Mouse (Mus musculus): Measurements from ENCODE around the gene Bri3bp. TPM values are rescaled to one million over a fixed set of nuclear protein-coding genes. Genes with fewer than 3 reads are reported as not detected.

Gene Bri3bp
- total RNA-seq, 2 experiments from 2014 or later: 81.0 to 85.6 TPM

- intact Hi-C loops (cut with DNase I): no loop called here
Measured at GRCm38 (mm10) chr5:125446344-125446743, 5.0 kb downstream of the Bri3bp start.

GRCm38 (mm10) chr5:125448026-125448425 lies 6.7 kb downstream of the Bri3bp start:
- intact Hi-C loops (cut with DNase I): no loop called here
- no peak for DNase-seq (ENCODE audit: low spot score in 2 of 2)

More at GRCm38 (mm10) chr5:125446344-125446743, 5.0 kb downstream of the Bri3bp start:
- DNase-seq (ENCODE audit: low spot score in 2 of 2): peak; percentile 19 to 61

GRCm38 (mm10) chr5:125448631-125449030 lies 7.3 kb downstream of the Bri3bp start:
- no peak for DNase-seq (ENCODE audit: low spot score in 2 of 2)
- intact Hi-C loops (cut with DNase I): no loop called here

DNA sequence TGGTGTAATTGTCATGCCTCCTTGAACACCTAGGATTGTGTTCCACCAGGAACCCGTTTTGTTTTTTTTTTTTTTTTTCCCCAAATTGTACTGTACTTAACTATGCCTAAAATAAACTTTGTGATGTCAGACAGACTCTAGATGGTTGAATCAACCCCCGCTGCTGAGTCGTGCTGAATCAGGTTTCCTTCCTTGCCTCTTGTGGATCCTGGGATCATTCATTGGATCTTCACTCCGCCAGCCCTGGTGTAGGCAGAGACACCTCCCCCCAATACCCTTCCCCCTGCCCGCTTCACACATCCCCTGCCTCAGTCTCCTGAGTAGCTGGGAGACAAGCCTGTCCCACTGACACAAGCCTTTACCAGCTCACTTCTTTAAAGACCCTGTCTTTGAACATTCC lies 7.9 kb downstream of the Bri3bp start:
- intact Hi-C loops (cut with DNase I): no loop called here
- DNase-seq (ENCODE audit: low spot score in 2 of 2): peak; percentile 44 to 61

- no peak for DNase-seq (ENCODE audit: low spot score in 2 of 2)
- intact Hi-C loops (cut with DNase I): no loop called here
Measured at GRCm38 (mm10) chr5:125452573-125452972, 11.2 kb downstream of the Bri3bp start.

- no peak for DNase-seq (ENCODE audit: low spot score in 2 of 2)
- intact Hi-C loops (cut with DNase I): no loop called here
Measured at GRCm38 (mm10) chr5:125456100-125456499, 14.7 kb downstream of the Bri3bp start.

GRCm38 (mm10) chr5:125457538-125457937 lies 16.2 kb downstream of the Bri3bp start:
- no peak for DNase-seq (ENCODE audit: low spot score in 2 of 2)
- intact Hi-C loops (cut with DNase I): no loop called here

- no peak for DNase-seq (ENCODE audit: low spot score in 2 of 2)
- intact Hi-C loops (cut with DNase I): loop anchor here (5.0 kb wide), 1 partner anchor 83 kb away; no protein-coding TSS in a partner anchor
Measured at GRCm38 (mm10) chr5:125460574-125460973, 19.2 kb downstream of the Bri3bp start.

- intact Hi-C loops (cut with DNase I): loop anchor here (5.0 kb wide), 1 partner anchor 85 kb away; no protein-coding TSS in a partner anchor
- peak in 1 of 2 experiments; percentile 59 for DNase-seq (ENCODE audit: low spot score in 2 of 2)
Measured at GRCm38 (mm10) chr5:125461868-125462445, 20.6 kb downstream of the Bri3bp start.

- intact Hi-C loops (cut with DNase I): no loop called here
- no peak for DNase-seq (ENCODE audit: low spot score in 2 of 2)
Measured at GRCm38 (mm10) chr5:125465192-125465591, 23.8 kb downstream of the Bri3bp start.

DNA sequence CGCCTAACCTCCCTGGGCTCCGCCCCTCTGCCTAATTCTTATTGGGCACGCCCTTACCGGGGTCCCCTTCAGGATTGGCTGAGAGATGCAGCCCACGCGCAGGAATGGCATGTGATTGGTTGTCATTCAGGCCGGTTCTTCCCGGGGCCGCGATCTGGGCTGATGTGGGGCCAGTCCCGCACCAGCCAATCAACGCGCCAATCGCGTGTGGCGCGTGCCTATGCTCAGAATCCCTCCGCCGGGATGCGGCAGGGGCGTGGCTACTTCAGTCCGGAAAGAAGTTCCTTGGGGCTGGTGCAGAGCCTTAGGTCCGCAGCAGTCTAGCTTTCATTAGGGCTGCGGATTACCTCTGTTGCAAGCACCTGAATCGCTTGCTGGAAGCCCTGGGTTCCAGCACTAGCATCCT lies 24.3 kb downstream of the Bri3bp start:
- intact Hi-C loops (cut with DNase I): loop anchor here (1.0 kb wide), 1 partner anchor 10 kb away; the partner anchor contains the start of gene Aacs
- peak; percentile 98 for DNase-seq (ENCODE audit: low spot score in 2 of 2)

DNA sequence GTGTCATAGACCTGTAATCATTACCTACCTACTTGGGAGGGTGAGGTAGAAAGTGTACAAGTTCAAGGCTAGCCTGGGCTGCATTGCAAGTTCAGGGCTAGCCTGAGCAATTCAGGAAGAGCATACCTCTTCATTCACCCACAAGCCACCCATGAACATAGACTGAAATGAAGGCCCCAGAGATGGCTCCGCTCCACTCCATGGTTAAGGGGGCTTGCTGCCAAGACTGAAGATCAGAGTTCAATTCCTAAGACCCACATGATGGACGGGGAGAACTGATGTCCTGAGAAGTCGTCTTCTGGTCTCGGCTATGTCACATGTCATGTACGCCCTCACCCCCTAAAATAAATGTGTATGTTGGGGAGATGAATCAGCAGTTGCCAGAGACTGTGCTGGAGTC lies 25.1 kb downstream of the Bri3bp start:
- intact Hi-C loops (cut with DNase I): loop anchor here (1.0 kb wide), 1 partner anchor 9 kb away; the partner anchor contains the start of gene Aacs
- DNase-seq (ENCODE audit: low spot score in 2 of 2): no peak

- intact Hi-C loops (cut with DNase I): no loop called here
- DNase-seq (ENCODE audit: low spot score in 2 of 2): no peak
Measured at GRCm38 (mm10) chr5:125467261-125467660, 25.9 kb downstream of the Bri3bp start.

GRCm38 (mm10) chr5:125470713-125471112 lies 29.3 kb downstream of the Bri3bp start:
- no peak for DNase-seq (ENCODE audit: low spot score in 2 of 2)
- intact Hi-C loops (cut with DNase I): no loop called here

DNA sequence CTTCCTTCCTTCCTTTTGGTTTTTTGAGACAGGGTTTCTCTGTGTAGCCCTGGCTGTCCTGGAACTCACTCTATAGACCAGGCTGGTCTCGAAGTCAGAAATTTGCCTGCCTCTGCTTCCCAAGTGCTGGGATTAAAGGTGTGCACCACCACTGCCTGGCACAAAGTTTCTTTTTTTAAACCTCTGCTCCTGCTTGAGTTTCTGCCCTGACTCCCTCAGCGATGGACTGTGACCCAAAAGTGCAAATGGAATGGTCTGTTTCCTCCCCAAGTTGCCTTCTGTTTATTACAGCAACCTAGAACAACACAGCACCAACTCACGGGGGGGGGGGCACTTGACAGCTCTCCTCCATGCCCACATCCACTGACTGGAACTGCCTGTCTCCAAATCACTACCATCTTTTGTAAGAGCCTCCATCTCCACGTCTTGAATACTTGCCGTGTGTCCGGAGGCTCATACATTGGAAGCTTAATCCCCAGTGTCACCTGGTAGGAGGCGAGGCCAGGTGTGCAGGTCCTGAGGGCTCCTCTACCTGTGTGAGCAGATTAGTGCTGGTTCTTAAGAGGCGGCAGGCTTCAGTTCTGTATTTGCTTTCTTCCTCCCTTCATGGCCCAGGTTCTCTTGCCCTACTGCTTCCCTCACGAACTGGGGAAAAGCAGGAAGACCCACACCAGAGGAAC lies 31.6 kb downstream of the Bri3bp start:
- no peak for DNase-seq (ENCODE audit: low spot score in 2 of 2)
- intact Hi-C loops (cut with DNase I): no loop called here

- no peak for DNase-seq (ENCODE audit: low spot score in 2 of 2)
- intact Hi-C loops (cut with DNase I): loop anchor here (1.0 kb wide), 1 partner anchor 9 kb away; no protein-coding TSS in a partner anchor
Measured at GRCm38 (mm10) chr5:125475030-125475429, 33.7 kb downstream of the Bri3bp start.

- intact Hi-C loops (cut with DNase I): loop anchor here (1.0 kb wide), 1 partner anchor 9 kb away; no protein-coding TSS in a partner anchor
Measured at GRCm38 (mm10) chr5:125475601-125476285, 34.4 kb downstream of the Bri3bp start, which contains the start of gene Aacs. Gene Aacs (plus strand): TSS chr5:125475814.

DNA sequence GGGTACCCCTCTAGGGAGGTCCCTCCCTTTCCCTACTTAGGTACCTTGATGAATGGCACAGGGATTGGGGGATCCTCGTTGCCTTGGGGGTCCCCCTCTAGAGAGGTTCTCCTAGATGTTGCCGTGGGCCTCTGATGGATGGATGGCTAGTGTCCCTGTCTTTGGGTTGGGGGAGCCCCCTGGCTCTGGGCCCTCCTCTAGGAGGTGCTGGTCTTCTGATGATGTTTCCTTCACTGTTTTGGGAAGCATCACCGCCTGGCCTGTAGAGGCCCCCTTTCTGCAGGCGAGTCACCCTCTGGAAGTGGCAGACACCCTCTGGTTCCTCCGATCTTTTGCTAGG lies 34.9 kb downstream of the Bri3bp start:
- DNase-seq (ENCODE audit: low spot score in 2 of 2): peak in 1 of 2 experiments; percentile 56
- intact Hi-C loops (cut with DNase I): no loop called here

More at GRCm38 (mm10) chr5:125475601-125476285, 34.4 kb downstream of the Bri3bp start, which contains the start of gene Aacs:
- DNase-seq (ENCODE audit: low spot score in 2 of 2): peak; percentile 96 to 98

DNA sequence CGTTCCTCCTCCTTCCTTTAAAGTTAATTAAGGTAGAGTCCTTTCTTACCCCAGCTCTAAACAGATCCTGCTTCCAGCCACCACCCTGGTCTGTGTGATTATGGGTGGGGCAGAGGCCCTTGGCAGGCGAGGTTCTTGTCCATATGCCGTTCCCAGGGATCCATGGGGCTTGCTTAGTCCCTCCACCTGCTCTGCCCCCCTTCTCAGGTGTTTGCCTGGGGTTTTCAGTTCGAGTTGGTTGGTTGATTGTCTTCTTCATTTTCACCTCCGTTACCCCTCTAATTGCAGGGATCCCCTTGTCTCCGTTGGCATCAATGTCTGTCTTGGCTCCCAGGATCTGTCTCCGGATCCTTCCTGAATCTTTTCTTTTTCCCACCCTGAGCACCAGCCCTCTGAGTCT lies 35.4 kb downstream of the Bri3bp start:
- intact Hi-C loops (cut with DNase I): no loop called here
- DNase-seq (ENCODE audit: low spot score in 2 of 2): no peak

DNA sequence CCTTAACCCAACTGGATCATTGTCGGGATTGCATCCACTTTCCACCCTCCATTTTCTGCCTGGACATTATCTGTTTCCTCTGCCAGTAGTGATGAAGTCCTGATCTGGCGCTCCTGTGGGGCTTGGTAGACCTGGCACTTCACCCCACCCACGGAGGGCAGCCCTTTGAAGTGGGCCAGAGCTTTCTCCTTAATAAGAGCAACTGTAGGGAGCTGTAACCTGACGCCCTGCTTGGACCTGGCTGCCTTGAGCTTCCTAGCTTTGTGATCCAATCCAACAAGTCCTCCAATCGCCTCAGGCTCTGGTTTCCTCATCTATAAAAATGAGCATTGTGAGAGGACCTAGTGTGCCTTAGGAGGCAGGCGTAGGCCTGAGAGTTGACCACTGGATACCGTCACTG lies 36.2 kb downstream of the Bri3bp start:
- no peak for DNase-seq (ENCODE audit: low spot score in 2 of 2)
- intact Hi-C loops (cut with DNase I): no loop called here

All from left cerebral cortex, postnatal 14 days (tissue).